Mouse (Mus musculus): ENCODE results near the gene Fam217b.

DNA sequence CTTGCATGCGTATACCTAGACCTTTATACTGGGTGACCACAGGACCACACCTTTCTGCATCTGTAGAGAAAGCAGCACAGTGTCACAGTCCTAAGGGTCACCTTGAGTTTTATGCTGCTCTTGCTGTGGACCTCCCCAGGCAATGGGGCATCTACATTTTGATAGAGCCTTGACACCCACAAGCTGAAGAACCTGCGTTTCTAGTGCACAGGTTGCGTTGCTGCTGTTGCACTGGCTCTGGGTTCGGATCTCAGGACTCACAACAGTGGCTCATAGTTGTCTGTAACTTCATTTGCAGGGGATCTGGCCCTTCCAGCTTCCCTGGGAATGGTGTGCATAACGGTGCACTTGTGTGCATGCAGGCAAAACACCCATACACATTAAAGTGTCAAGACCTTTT lies 12.9 kb downstream of the Fam217b start:
- TF ChIP-seq CTCF (IDR thresholded peaks at IDR 0.05; ENCODE audit: low read depth) (no peak), EP300 (IDR thresholded peaks at IDR 0.05; ENCODE audit: low read depth) (no peak)
